Mouse (Mus musculus) heart, adult 18-20 months (tissue): ENCODE measurements around the gene Gm4565. TPM values are rescaled to one million over a fixed set of nuclear protein-coding genes. Genes with fewer than 3 reads are reported as not detected.
"Not testable (repeated sequence)": the region's sequence is repeated elsewhere in the genome, so short reads cannot be mapped to it uniquely, and the experiment has no call there.

Experiments used
- DNase-seq, 2 experiments: peaks; one replicate each; pipeline ENCODE4 v3.0.0; 2021 to 2022; ENCODE audit warnings: mixed read lengths in 1 of 2
- long read RNA-seq, 2 experiments: library from polyadenylated mRNA; stranded (forward); transcript quantifications; one replicate each; pipeline ENCODE4 v2.0.0; 2021
- total RNA-seq, 2 experiments: library from RNA; stranded (reverse); gene quantifications; 2 replicates each; pipeline ENCODE4 v1.2.3; 2021

Gm4565 gene
- total RNA-seq = not detected
- long read RNA-seq, experiment 1 = 0 reads
- long read RNA-seq, experiment 2 = 0 reads

- not testable (repeated sequence) for DNase-seq
Measured at GRCm38 (mm10) chr7:22588027-22588426, at the start of gene Gm4565. TSS of gene Gm4565 (minus strand) at chr7:22588127.

- DNase-seq = not testable (repeated sequence)
Measured at GRCm38 (mm10) chr7:22565243-22565642, 22.7 kb downstream of the Gm4565 start, which contains the start of gene Gm4201. TSS of gene Gm4201 (minus strand) at chr7:22565343.

GRCm38 (mm10) chr7:22534787-22535186, 53.1 kb downstream of the Gm4565 start, which contains the start of gene Gm8677:
TSS of gene Gm8677 (minus strand) at chr7:22534887.
- DNase-seq = not testable (repeated sequence)

Other genes with a start within 250 kb of the Gm4565 start
- not detected for gene Gm8660, start 217.1 kb downstream of the Gm4565 start, total RNA-seq
- gene Vmn1r148, start 174.5 kb downstream of the Gm4565 start, total RNA-seq = not detected
- not detected for gene Vmn1r149, start 149.9 kb downstream of the Gm4565 start, total RNA-seq
- not detected for gene Gm10665, start 124.1 kb downstream of the Gm4565 start, total RNA-seq
- not detected for gene Vmn1r151, start 88.4 kb downstream of the Gm4565 start, total RNA-seq
- not detected for gene Vmn1r152, start 65.2 kb downstream of the Gm4565 start, total RNA-seq
- not detected for gene Gm8677, start 53.2 kb downstream of the Gm4565 start, total RNA-seq
- not detected for gene Gm4201, start 22.8 kb downstream of the Gm4565 start, total RNA-seq
- gene Vmn1r155, start 69.9 kb upstream of the Gm4565 start, total RNA-seq = not detected
- gene Gm8693, start 104.2 kb upstream of the Gm4565 start, total RNA-seq = not detected
- gene Gm4567, start 131.6 kb upstream of the Gm4565 start, total RNA-seq = not detected
- not detected for gene Vmn1r157, start 173.6 kb upstream of the Gm4565 start, total RNA-seq
- not detected for gene Vmn1r158, start 202.7 kb upstream of the Gm4565 start, total RNA-seq